ENCODE assay signal across 8 mouse cellular contexts in the genomic region with DNA sequence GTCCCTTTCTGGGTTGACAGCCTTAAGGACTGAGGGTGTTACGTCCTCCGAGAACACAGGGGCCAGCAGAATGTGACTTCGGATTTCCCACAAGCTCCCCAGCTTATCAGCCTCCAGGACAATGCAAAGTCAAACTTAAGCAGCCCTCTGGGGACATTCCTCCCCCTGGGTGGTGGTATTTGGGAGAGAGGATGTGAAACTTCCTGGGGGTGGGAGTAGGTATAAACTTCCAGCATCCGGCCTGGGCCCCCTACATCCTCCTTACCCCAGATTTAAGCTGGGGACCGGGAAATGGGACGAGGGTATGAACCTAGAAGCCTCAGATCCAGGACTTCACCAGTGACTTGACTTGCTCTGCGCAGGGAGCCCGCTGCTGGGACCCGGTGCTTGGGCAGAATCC. TPM values are rescaled to one million over a fixed set of nuclear protein-coding genes. Genes with fewer than 3 reads are reported as not detected.
DNase-seq lines count a peak whose midpoint lies in the region; ATAC-seq and TF ChIP-seq lines count a peak whose summit lies in the region.

No protein-coding gene starts in this region.

- peak overlapping the region; percentile 36 for H3K4me3 ChIP-seq in forebrain, embryonic 16.5 days (replicated peaks; ENCODE audit: low read length)
- peak overlapping the region; percentile 35 for H3K4me3 ChIP-seq in liver, embryonic 13.5 days (replicated peaks)
- peak overlapping the region; percentile 35 for H3K4me3 ChIP-seq in olfactory bulb, adult 2 months (ENCODE audit: insufficient read depth, low read depth, low read length)

- no peak for ATAC-seq in forebrain, embryonic 16.5 days
- ATAC-seq in liver, embryonic 13.5 days (ENCODE audit: low read depth), result peak; percentile 29

- DNase-seq in lung, adult 18-20 months, result peak; percentile 55 to 73
- no peak for DNase-seq in lung, postnatal 4 days
- no peak for DNase-seq in liver, embryonic 13.5 days
- DNase-seq in cerebellum, adult 11 months, result no peak
- no peak for DNase-seq in thymus, postnatal 0 days (ENCODE audit: low spot score)
- DNase-seq in retina, embryonic 14.5 days (ENCODE audit: low spot score), result no peak

- WGBS in forebrain, embryonic 16.5 days, result 15% methylated on average over 9 of the region's 9 CpGs
- 9% methylated on average over 9 of the region's 9 CpGs for WGBS in liver, embryonic 13.5 days (ENCODE audit: insufficient replicate concordance)
- WGBS in olfactory bulb, adult 2 months, result 30% methylated on average over 9 of the region's 9 CpGs

- no peaks in the 10 kb centered on the region for H3K36me3 ChIP-seq in forebrain, embryonic 16.5 days (ENCODE audit: control insufficient read depth, insufficient read depth)
- no peaks in the 10 kb centered on the region for H3K36me3 ChIP-seq in liver, embryonic 13.5 days

- no peak overlapping the region; the same call in none of the 2 replicates for H3K27ac ChIP-seq in forebrain, embryonic 16.5 days (ENCODE audit: low read length)
- H3K27ac ChIP-seq in liver, embryonic 13.5 days, result peak overlapping the region; percentile 31
- no peak overlapping the region for H3K27ac ChIP-seq in olfactory bulb, adult 2 months (ENCODE audit: insufficient read depth, low read depth, low read length)

- peaks cover 7% of the 10 kb centered on the region for H3K27me3 ChIP-seq in forebrain, embryonic 16.5 days (replicated peaks; ENCODE audit: control insufficient read depth, insufficient read depth, low read length)
- peaks cover 70% of the 10 kb centered on the region for H3K27me3 ChIP-seq in liver, embryonic 13.5 days

- H3K4me2 ChIP-seq in forebrain, embryonic 16.5 days (ENCODE audit: low read length), result peak overlapping the region; percentile 66
- peak overlapping the region; percentile 64 for H3K4me2 ChIP-seq in liver, embryonic 13.5 days

- no peak for TF ChIP-seq CTCF in olfactory bulb, adult 2 months (IDR thresholded peaks at IDR 0.05; ENCODE audit: insufficient read depth, low read depth, low read length)

- peak overlapping the region; percentile 57 for H3K9ac ChIP-seq in forebrain, embryonic 16.5 days (replicated peaks; ENCODE audit: low read depth, low read length)
- peak overlapping the region; percentile 51 for H3K9ac ChIP-seq in liver, embryonic 13.5 days

- peaks cover 29% of the 10 kb centered on the region for H3K4me1 ChIP-seq in forebrain, embryonic 16.5 days (replicated peaks; ENCODE audit: control insufficient read depth, insufficient read depth, low read length)
- H3K4me1 ChIP-seq in liver, embryonic 13.5 days (replicated peaks), result peaks cover 37% of the 10 kb centered on the region
- peaks cover 32% of the 10 kb centered on the region for H3K4me1 ChIP-seq in olfactory bulb, adult 2 months (ENCODE audit: control insufficient read depth, insufficient read depth, low read length)

- H3K9me3 ChIP-seq in forebrain, embryonic 16.5 days (ENCODE audit: control insufficient read depth, low read length), result no peaks in the 10 kb centered on the region
- H3K9me3 ChIP-seq in liver, embryonic 13.5 days (replicated peaks), result no peaks in the 10 kb centered on the region

- no peak for TF ChIP-seq POLR2A in olfactory bulb, adult 2 months (IDR thresholded peaks at IDR 0.05; ENCODE audit: insufficient read depth, low read depth, low read length)

RNA-seq across cellular contexts. Expression of gene Mcam, which starts 4.6 kb away (rescaled TPM):
- polyA plus RNA-seq in forebrain, embryonic 16.5 days (2015; fragmentation: Nextera tagmentation; extraction: Ambion mirVana), result 12.9 and 15.0 TPM in 2 replicates
- polyA plus RNA-seq in liver, embryonic 13.5 days (2015; fragmentation: Nextera tagmentation; extraction: Ambion mirVana), result 3.7 and 4.0 TPM in 2 replicates
- not detected in 2 replicates for polyA plus RNA-seq in olfactory bulb, adult 2 months (2012; ENCODE audit: insufficient read depth, insufficient read length, low replicate concordance, missing spikeins)
- polyA plus RNA-seq in thymus, postnatal 0 days (2015; fragmentation: Nextera tagmentation; extraction: Ambion mirVana), result 6.9 and 7.9 TPM in 2 replicates

RNA-seq across cellular contexts. Expression of gene Rnf26, which starts 16.3 kb away (rescaled TPM):
- polyA plus RNA-seq in forebrain, embryonic 16.5 days (2015; fragmentation: Nextera tagmentation; extraction: Ambion mirVana), result 33.4 and 43.2 TPM in 2 replicates
- polyA plus RNA-seq in liver, embryonic 13.5 days (2015; fragmentation: Nextera tagmentation; extraction: Ambion mirVana), result 36.9 and 38.7 TPM in 2 replicates
- 257 TPM in 1 of 2 replicates, not detected in the other for polyA plus RNA-seq in olfactory bulb, adult 2 months (2012; ENCODE audit: insufficient read depth, insufficient read length, low replicate concordance, missing spikeins)
- polyA plus RNA-seq in thymus, postnatal 0 days (2015; fragmentation: Nextera tagmentation; extraction: Ambion mirVana), result 52.3 and 53.4 TPM in 2 replicates

RNA-seq across cellular contexts. Expression of gene Gm49380, which starts 16.3 kb away (rescaled TPM):
- 0.15 and 0.16 TPM in 2 replicates for polyA plus RNA-seq in forebrain, embryonic 16.5 days (2015; fragmentation: Nextera tagmentation; extraction: Ambion mirVana)
- polyA plus RNA-seq in liver, embryonic 13.5 days (2015; fragmentation: Nextera tagmentation; extraction: Ambion mirVana), result 0.05 TPM in 1 of 2 replicates, not detected in the other
- polyA plus RNA-seq in olfactory bulb, adult 2 months (2012; ENCODE audit: insufficient read depth, insufficient read length, low replicate concordance, missing spikeins), result not detected in 2 replicates
- polyA plus RNA-seq in thymus, postnatal 0 days (2015; fragmentation: Nextera tagmentation; extraction: Ambion mirVana), result 0.05 and 0.10 TPM in 2 replicates

RNA-seq across cellular contexts. Expression of gene C1qtnf5, which starts 22.6 kb away (rescaled TPM):
- polyA plus RNA-seq in forebrain, embryonic 16.5 days (2015; fragmentation: Nextera tagmentation; extraction: Ambion mirVana), result 2.3 and 2.7 TPM in 2 replicates
- polyA plus RNA-seq in liver, embryonic 13.5 days (2015; fragmentation: Nextera tagmentation; extraction: Ambion mirVana), result 0.17 and 0.20 TPM in 2 replicates
- polyA plus RNA-seq in olfactory bulb, adult 2 months (2012; ENCODE audit: insufficient read depth, insufficient read length, low replicate concordance, missing spikeins), result not detected in 2 replicates
- polyA plus RNA-seq in thymus, postnatal 0 days (2015; fragmentation: Nextera tagmentation; extraction: Ambion mirVana), result 1.2 and 2.0 TPM in 2 replicates

RNA-seq across cellular contexts. Expression of gene Mfrp, which starts 28.1 kb away (rescaled TPM):
- polyA plus RNA-seq in forebrain, embryonic 16.5 days (2015; fragmentation: Nextera tagmentation; extraction: Ambion mirVana), result 0.12 TPM in 1 of 2 replicates, not detected in the other
- polyA plus RNA-seq in liver, embryonic 13.5 days (2015; fragmentation: Nextera tagmentation; extraction: Ambion mirVana), result not detected in 2 replicates
- not detected in 2 replicates for polyA plus RNA-seq in olfactory bulb, adult 2 months (2012; ENCODE audit: insufficient read depth, insufficient read length, low replicate concordance, missing spikeins)
- not detected in 2 replicates for polyA plus RNA-seq in thymus, postnatal 0 days (2015; fragmentation: Nextera tagmentation; extraction: Ambion mirVana)

Comparison
In these comparisons a context has a peak if more than half of its experiments do, and no peak if none do; other contexts are left out.
1. DNase-seq: peak in lung, adult 18-20 months (2 of 2); none in lung, postnatal 4 days (0 of 2), liver, embryonic 13.5 days (single experiment), cerebellum, adult 11 months (single experiment), thymus, postnatal 0 days (single experiment) and retina, embryonic 14.5 days (single experiment).
2. Peak in every context shown above with its lines, with median percentiles within 50 percentile points of each other: H3K4me3 ChIP-seq.